9 mouse cellular contexts compared by ENCODE assay signal in genomic region chr5:52309317-52310060, GRCm38 (mm10). TPM values are rescaled to one million over a fixed set of nuclear protein-coding genes. Genes with fewer than 3 reads are reported as not detected.
DNase-seq lines count a peak whose midpoint lies in the region; ATAC-seq and TF ChIP-seq lines count a peak whose summit lies in the region.
"Had no signal": no experiment of that assay in that cellular context is flagged by ENCODE, and none has a peak within 500 bp of the region (broad histone marks: within the 10 kb centered on the region; RNA-seq: fewer than 3 reads in every experiment).

No protein-coding gene starts in this region.

- H3K4me3 ChIP-seq in heart, adult 2 months: no peak overlapping the region
- H3K4me3 ChIP-seq in heart, embryonic 11.5 days (ENCODE audit: low read depth, low read length): no peak overlapping the region
- H3K4me3 ChIP-seq in lung, embryonic 14.5 days (ENCODE audit: low read depth, low read length): no peak overlapping the region
- H3K4me3 ChIP-seq: stomach, embryonic 15.5 days had no signal

- ATAC-seq in heart, embryonic 11.5 days (replicated peaks; ENCODE audit: insufficient number of reproducible peaks, low FRiP score, low TSS enrichment): no peak
- ATAC-seq in lung, embryonic 14.5 days (ENCODE audit: insufficient read depth): no peak
- no peak for ATAC-seq in CD4-positive, CD25-positive, alpha-beta regulatory T cell, adult 4 months

- H3K4me1 ChIP-seq in heart, adult 2 months (ENCODE audit: control insufficient read depth, insufficient read depth, low read length): no peaks in the 10 kb centered on the region
- no peaks in the 10 kb centered on the region for H3K4me1 ChIP-seq in heart, embryonic 11.5 days (ENCODE audit: control insufficient read depth, insufficient read depth, low read length)
- no peaks in the 10 kb centered on the region for H3K4me1 ChIP-seq in lung, embryonic 14.5 days (ENCODE audit: insufficient read depth)
- H3K4me1 ChIP-seq: stomach, embryonic 15.5 days had no signal

- TF ChIP-seq EP300 in heart, adult 2 months (IDR thresholded peaks at IDR 0.05; ENCODE audit: insufficient read depth, low read depth, low read length): no peak

- H3K9me3 ChIP-seq in heart, embryonic 11.5 days (replicated peaks; ENCODE audit: control insufficient read depth, low read length): no peaks in the 10 kb centered on the region
- H3K9me3 ChIP-seq in lung, embryonic 14.5 days (ENCODE audit: low read depth, low read length): no peaks in the 10 kb centered on the region
- H3K9me3 ChIP-seq: stomach, embryonic 15.5 days had no signal

- H3K36me3 ChIP-seq in heart, adult 2 months (ENCODE audit: control insufficient read depth, insufficient read depth, low read length): no peaks in the 10 kb centered on the region
- H3K36me3 ChIP-seq in heart, embryonic 11.5 days (ENCODE audit: control insufficient read depth, insufficient read depth, low read length): no peaks in the 10 kb centered on the region
- no peaks in the 10 kb centered on the region for H3K36me3 ChIP-seq in lung, embryonic 14.5 days (ENCODE audit: insufficient read depth)
- H3K36me3 ChIP-seq: stomach, embryonic 15.5 days had no signal

- no peak overlapping the region for H3K9ac ChIP-seq in heart, adult 2 months (ENCODE audit: low read depth, low read length)
- H3K9ac ChIP-seq in heart, embryonic 11.5 days (ENCODE audit: low read depth, low read length): no peak overlapping the region
- H3K9ac ChIP-seq in lung, embryonic 14.5 days: no peak overlapping the region
- H3K9ac ChIP-seq: stomach, embryonic 15.5 days had no signal

- no peaks in the 10 kb centered on the region for H3K79me2 ChIP-seq in heart, adult 2 months (replicated peaks; ENCODE audit: control insufficient read depth, insufficient read depth, low read length)

- no peaks in the 10 kb centered on the region for H3K27me3 ChIP-seq in heart, adult 2 months (ENCODE audit: control insufficient read depth, insufficient read depth, low read length)
- H3K27me3 ChIP-seq in heart, embryonic 11.5 days (ENCODE audit: control insufficient read depth, insufficient read depth, low read length): no peaks in the 10 kb centered on the region
- no peaks in the 10 kb centered on the region for H3K27me3 ChIP-seq in lung, embryonic 14.5 days (ENCODE audit: insufficient read depth, low read length)
- H3K27me3 ChIP-seq: stomach, embryonic 15.5 days had no signal

- TF ChIP-seq CTCF in heart, adult 2 months (IDR thresholded peaks at IDR 0.05): peak; percentile 28; the same call in 1 of the 2 replicates
- no peak for TF ChIP-seq CTCF in lung, embryonic 14.5 days (IDR thresholded peaks at IDR 0.05; ENCODE audit: low read depth)

- H3K27ac ChIP-seq in heart, adult 2 months: peak overlapping the region; percentile 45; the same call in 1 of the 2 replicates
- H3K27ac ChIP-seq in heart, embryonic 11.5 days (ENCODE audit: low read depth, low read length): no peak overlapping the region
- no peak overlapping the region for H3K27ac ChIP-seq in lung, embryonic 14.5 days (ENCODE audit: low read depth)
- H3K27ac ChIP-seq: stomach, embryonic 15.5 days had no signal

- WGBS in heart, adult 2 months: 72% methylated on average over 11 of the region's 11 CpGs
- 79% methylated on average over 11 of the region's 11 CpGs for WGBS in heart, embryonic 11.5 days (ENCODE audit: insufficient replicate concordance)
- 77% methylated on average over 11 of the region's 11 CpGs for WGBS in lung, embryonic 14.5 days

- intact Hi-C loops in heart, adult 2 months (cut with DNase I): no loop called here

- TF ChIP-seq POLR2A in heart, adult 2 months (IDR thresholded peaks at IDR 0.05; ENCODE audit: insufficient read depth, low read depth, low read length): no peak

- H3K4me2 ChIP-seq in heart, embryonic 11.5 days: no peak overlapping the region
- H3K4me2 ChIP-seq in lung, embryonic 14.5 days: no peak overlapping the region
- H3K4me2 ChIP-seq: stomach, embryonic 15.5 days had no signal

- peak; percentile 71 to 85 for DNase-seq in heart, adult 2 months
- peak; percentile 60 to 75 for DNase-seq in adrenal gland, postnatal 36 days
- peak; percentile 25 to 68 for DNase-seq in gastrocnemius, postnatal 4 days (ENCODE audit: low spot score in 2 of 2)
- DNase-seq in lung, embryonic 14.5 days: peak; percentile 12
- DNase-seq in urinary bladder, postnatal 25 days (ENCODE audit: low spot score): peak; percentile 59
- DNase-seq in embryo, embryonic 11 days: no peak

RNA-seq across cellular contexts. Expression of gene Sod3, which starts 54.1 kb away (rescaled TPM):
- 10 to 100 TPM; 14.8 to 15.1 TPM for total RNA-seq in heart, adult 2 months (2021)
- polyA plus RNA-seq in heart, adult 2 months (2012; rRNA removed): 31.4 and 42.8 TPM in 2 replicates
- polyA plus RNA-seq in heart, embryonic 11.5 days (2014; fragmentation: Nextera tagmentation; extraction: Ambion mirVana): 0.06 and 0.26 TPM in 2 replicates
- total RNA-seq in adrenal gland, postnatal 36 days (2021): 100 to 1,000 TPM; 172 to 223 TPM
- total RNA-seq in gastrocnemius, postnatal 4 days (2021): 10 to 100 TPM; 13.7 to 21.2 TPM
- 0.26 and 0.53 TPM in 2 replicates for polyA plus RNA-seq in lung, embryonic 14.5 days (2014; fragmentation: Nextera tagmentation; extraction: Ambion mirVana)
- polyA plus RNA-seq in CD4-positive, CD25-positive, alpha-beta regulatory T cell, adult 4 months (2017; shearing (Covaris generic)): not detected

Comparison
In these comparisons a context has a peak if more than half of its experiments do, and no peak if none do; other contexts are left out.
1. RNA of gene Sod3, which starts 54.1 kb away (polyA plus RNA-seq): 31.4 to 42.8 TPM in heart, adult 2 months; 0.26 to 0.53 TPM in lung, embryonic 14.5 days, 0.06 to 0.26 TPM in heart, embryonic 11.5 days and not detected in CD4-positive, CD25-positive, alpha-beta regulatory T cell, adult 4 months; every median in the first group is over 10 times any median in the second.